Mouse (Mus musculus): ENCODE measurements around the gene Ctsll3.

Ctsll3 gene

GRCm38 (mm10) chr13:60748556-60748955 is 54.1 kb downstream of the Ctsll3 start:
- no peak for DNase-seq (ENCODE audit: extremely low read depth, low read depth, low spot score)

Measured in fat pad, adult 2 months (tissue).